Mouse (Mus musculus): Measurements from ENCODE around the gene Slc25a51. TPM values are rescaled to one million over a fixed set of nuclear protein-coding genes. Genes with fewer than 3 reads are reported as not detected.
"Not testable (repeated sequence)": the region's sequence is repeated elsewhere in the genome, so short reads cannot be mapped to it uniquely, and the experiment has no call there.

Slc25a51 gene
- polyA plus RNA-seq, 1 experiment from 2014 or later: 84.5 TPM

DNA sequence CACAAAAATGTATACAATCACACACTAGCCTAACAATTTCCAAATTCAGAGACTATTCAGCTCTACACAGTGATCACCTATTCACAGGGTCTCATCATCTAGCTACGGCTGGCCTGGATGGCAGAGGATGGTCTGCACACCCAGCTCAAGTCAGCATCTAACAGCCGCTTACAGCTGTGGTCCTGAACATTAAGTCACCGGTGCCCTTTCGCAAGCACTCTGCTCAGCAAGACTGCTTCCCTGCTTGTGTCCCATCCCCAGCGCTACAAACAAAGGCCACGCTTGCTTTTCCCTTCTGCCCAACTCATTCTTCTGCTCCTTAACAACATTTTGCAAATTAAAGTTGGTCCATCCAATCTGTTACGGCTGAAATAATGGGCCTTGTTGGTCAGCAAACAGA lies 2.2 kb downstream of the Slc25a51 start:
- peak overlapping the region; percentile 46; the same call in 1 of the 2 replicates for H3K9ac ChIP-seq (replicated peaks; ENCODE audit: low read depth, low read length)
- H3K36me3 ChIP-seq (ENCODE audit: control insufficient read depth, insufficient read depth): peaks cover 12% of the 10 kb centered on the region
- H3K4me1 ChIP-seq (replicated peaks; ENCODE audit: control insufficient read depth, insufficient read depth, low read length): peaks cover 28% of the 10 kb centered on the region
- no peaks in the 10 kb centered on the region for H3K27me3 ChIP-seq (replicated peaks; ENCODE audit: control insufficient read depth, insufficient read depth, low read length)
- peak overlapping the region; percentile 88 for H3K4me2 ChIP-seq (ENCODE audit: low read length)
- 68% methylated on average over 7 of the region's 7 CpGs for WGBS
- H3K9me3 ChIP-seq (ENCODE audit: control insufficient read depth, low read length): no peaks in the 10 kb centered on the region
- peak overlapping the region; percentile 13; the same call in 1 of the 2 replicates for H3K4me3 ChIP-seq (replicated peaks; ENCODE audit: low read length)
- no peak for ATAC-seq
- no peak overlapping the region for H3K27ac ChIP-seq (ENCODE audit: low read length)

DNA sequence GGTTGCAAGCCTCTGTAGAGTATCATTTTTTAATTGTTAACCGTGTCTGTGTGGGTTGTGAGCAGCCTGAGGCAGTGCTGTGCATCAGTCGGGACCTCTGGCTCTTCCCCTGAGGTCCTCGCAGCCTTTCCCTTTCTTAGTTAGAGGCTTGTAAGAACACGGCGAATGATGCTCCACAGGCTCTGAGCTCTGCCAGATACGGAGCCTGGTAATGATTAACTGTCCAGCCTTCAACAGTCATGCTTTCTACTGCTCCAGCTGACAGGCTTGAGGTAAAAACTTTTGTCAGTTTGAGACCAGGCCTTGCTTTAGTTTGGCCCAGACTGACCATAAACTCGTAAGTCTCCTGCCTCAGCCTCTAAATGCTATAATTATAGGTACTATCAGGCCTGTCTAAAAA lies 3.3 kb downstream of the Slc25a51 start:
- ATAC-seq: no peak
- 81% methylated on average over 7 of the region's 7 CpGs for WGBS
- no peak overlapping the region for H3K9ac ChIP-seq (replicated peaks; ENCODE audit: low read depth, low read length)
- peaks cover 28% of the 10 kb centered on the region for H3K4me1 ChIP-seq (replicated peaks; ENCODE audit: control insufficient read depth, insufficient read depth, low read length)
- peaks cover 14% of the 10 kb centered on the region for H3K36me3 ChIP-seq (ENCODE audit: control insufficient read depth, insufficient read depth)
- no peaks in the 10 kb centered on the region for H3K27me3 ChIP-seq (replicated peaks; ENCODE audit: control insufficient read depth, insufficient read depth, low read length)
- no peak overlapping the region for H3K27ac ChIP-seq (ENCODE audit: low read length)
- no peaks in the 10 kb centered on the region for H3K9me3 ChIP-seq (ENCODE audit: control insufficient read depth, low read length)
- no peak overlapping the region for H3K4me2 ChIP-seq (ENCODE audit: low read length)
- no peak overlapping the region for H3K4me3 ChIP-seq (replicated peaks; ENCODE audit: low read length)

DNA sequence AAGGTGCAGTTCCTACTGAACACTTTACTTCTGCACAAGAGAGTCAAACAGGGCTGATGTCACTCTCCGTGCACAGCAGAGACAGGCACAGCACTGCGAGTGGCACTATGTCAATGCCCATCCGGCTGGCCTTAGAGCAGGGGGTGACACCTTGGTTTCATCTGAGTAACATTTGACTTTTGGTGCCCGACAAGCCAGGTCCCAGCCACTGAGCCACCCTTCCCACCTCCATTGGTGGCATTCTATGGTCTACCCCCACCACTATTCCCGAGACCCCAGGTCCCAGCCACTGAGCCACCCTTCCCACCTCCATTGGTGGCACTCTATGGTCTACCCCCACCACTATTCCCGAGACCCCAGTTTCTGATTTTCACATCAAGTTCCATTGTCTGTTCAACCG lies 4.5 kb downstream of the Slc25a51 start:
- peaks cover 25% of the 10 kb centered on the region for H3K36me3 ChIP-seq (ENCODE audit: control insufficient read depth, insufficient read depth)
- 92% methylated on average over 7 of the region's 7 CpGs for WGBS
- H3K4me1 ChIP-seq (replicated peaks; ENCODE audit: control insufficient read depth, insufficient read depth, low read length): peaks cover 26% of the 10 kb centered on the region
- no peaks in the 10 kb centered on the region for H3K27me3 ChIP-seq (replicated peaks; ENCODE audit: control insufficient read depth, insufficient read depth, low read length)
- ATAC-seq: no peak
- H3K4me2 ChIP-seq (ENCODE audit: low read length): no peak overlapping the region
- no peaks in the 10 kb centered on the region for H3K9me3 ChIP-seq (ENCODE audit: control insufficient read depth, low read length)
- H3K4me3 ChIP-seq (replicated peaks; ENCODE audit: low read length): no peak overlapping the region
- H3K9ac ChIP-seq (replicated peaks; ENCODE audit: low read depth, low read length): no peak overlapping the region
- H3K27ac ChIP-seq (ENCODE audit: low read length): no peak overlapping the region

DNA sequence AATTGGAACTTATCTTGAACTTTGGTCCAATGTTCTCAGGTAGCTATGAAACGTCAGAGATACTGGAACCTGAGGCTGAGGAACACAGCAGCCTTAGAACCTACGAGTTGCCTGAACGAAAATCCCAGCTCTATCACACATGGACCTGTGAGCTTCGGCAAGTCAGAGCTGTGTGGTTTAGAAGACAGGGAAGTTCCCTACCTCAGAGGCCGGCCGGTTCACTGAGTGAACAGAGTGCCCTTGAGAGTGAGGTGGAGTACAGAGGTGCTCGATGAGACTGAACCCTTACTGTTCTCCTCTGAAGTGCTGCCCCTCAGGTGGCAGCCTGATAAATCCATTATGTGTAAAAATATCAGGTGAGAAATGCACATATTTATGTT lies 5.1 kb downstream of the Slc25a51 start:
- 96% methylated on average over 7 of the region's 7 CpGs for WGBS
- Histone ChIP-seq H3K9ac (replicated peaks; ENCODE audit: low read depth, low read length) (no peak overlapping the region), H3K4me3 (replicated peaks; ENCODE audit: low read length) (no peak overlapping the region), H3K36me3 (ENCODE audit: control insufficient read depth, insufficient read depth) (peaks cover 28% of the 10 kb centered on the region), H3K4me2 (ENCODE audit: low read length) (no peak overlapping the region), H3K4me1 (replicated peaks; ENCODE audit: control insufficient read depth, insufficient read depth, low read length) (peaks cover 24% of the 10 kb centered on the region), H3K9me3 (ENCODE audit: control insufficient read depth, low read length) (no peaks in the 10 kb centered on the region), H3K27me3 (replicated peaks; ENCODE audit: control insufficient read depth, insufficient read depth, low read length) (no peaks in the 10 kb centered on the region), H3K27ac (ENCODE audit: low read length) (no peak overlapping the region)
- no peak for ATAC-seq

DNA sequence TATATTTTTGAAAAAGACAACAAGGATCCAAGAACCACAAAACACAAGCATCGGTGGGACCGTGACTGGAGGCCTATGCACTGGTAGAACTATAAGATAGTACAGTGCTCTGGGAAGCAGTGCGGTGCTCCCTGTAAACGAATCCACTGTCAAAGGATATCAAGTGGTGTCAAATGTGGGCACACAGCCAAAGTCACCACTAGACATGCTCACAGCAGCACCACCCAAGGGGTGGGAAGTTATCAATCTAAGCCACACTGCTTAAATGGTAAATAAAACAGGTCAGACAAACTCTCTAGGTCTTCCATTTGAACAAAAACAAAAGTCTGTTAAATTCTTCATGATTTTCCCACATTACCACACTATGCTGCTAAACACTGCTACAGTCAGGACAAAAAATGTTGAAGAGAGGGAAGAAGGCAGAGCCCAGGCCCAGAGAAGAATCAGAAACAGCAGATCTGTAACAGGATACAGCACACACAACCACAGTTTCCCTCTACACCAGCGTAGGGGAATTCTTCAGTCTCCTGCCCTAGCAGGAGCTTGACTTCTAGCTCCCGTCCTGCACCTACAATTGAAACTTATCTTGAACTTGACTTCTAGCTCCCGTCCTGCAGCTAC lies 5.6 kb downstream of the Slc25a51 start:
- peaks cover 31% of the 10 kb centered on the region for H3K36me3 ChIP-seq (ENCODE audit: control insufficient read depth, insufficient read depth)
- H3K4me3 ChIP-seq (replicated peaks; ENCODE audit: low read length): no peak overlapping the region
- H3K4me2 ChIP-seq (ENCODE audit: low read length): no peak overlapping the region
- H3K27me3 ChIP-seq (replicated peaks; ENCODE audit: control insufficient read depth, insufficient read depth, low read length): no peaks in the 10 kb centered on the region
- no peak for ATAC-seq
- no peak overlapping the region for H3K9ac ChIP-seq (replicated peaks; ENCODE audit: low read depth, low read length)
- no peak overlapping the region for H3K27ac ChIP-seq (ENCODE audit: low read length)
- H3K9me3 ChIP-seq (ENCODE audit: control insufficient read depth, low read length): no peaks in the 10 kb centered on the region
- H3K4me1 ChIP-seq (replicated peaks; ENCODE audit: control insufficient read depth, insufficient read depth, low read length): peaks cover 24% of the 10 kb centered on the region
- WGBS: 76% methylated on average over 7 of the region's 7 CpGs

DNA sequence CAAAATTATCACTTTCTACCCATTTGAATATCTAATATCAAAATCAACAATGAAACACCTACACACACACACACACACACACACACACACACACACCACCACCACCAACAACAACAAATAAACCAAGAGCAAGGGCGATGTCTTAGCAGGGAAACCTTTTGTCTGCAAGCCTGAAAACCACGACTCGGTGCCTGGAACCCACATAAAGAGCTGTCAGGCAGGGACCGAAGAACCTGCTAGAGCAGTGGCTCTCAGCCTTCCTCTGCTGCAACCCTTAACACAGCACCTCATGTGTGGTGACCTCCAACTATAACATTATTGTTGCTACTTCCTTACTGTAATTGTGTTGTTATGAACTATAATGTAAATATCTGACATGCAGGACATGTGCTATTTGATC lies 6.3 kb downstream of the Slc25a51 start:
- H3K27ac ChIP-seq (ENCODE audit: low read length): no peak overlapping the region
- no peak overlapping the region for H3K4me3 ChIP-seq (replicated peaks; ENCODE audit: low read length)
- H3K4me2 ChIP-seq (ENCODE audit: low read length): no peak overlapping the region
- H3K9me3 ChIP-seq (ENCODE audit: control insufficient read depth, low read length): no peaks in the 10 kb centered on the region
- no peak overlapping the region for H3K9ac ChIP-seq (replicated peaks; ENCODE audit: low read depth, low read length)
- no peaks in the 10 kb centered on the region for H3K27me3 ChIP-seq (replicated peaks; ENCODE audit: control insufficient read depth, insufficient read depth, low read length)
- peaks cover 20% of the 10 kb centered on the region for H3K4me1 ChIP-seq (replicated peaks; ENCODE audit: control insufficient read depth, insufficient read depth, low read length)
- no peak for ATAC-seq
- H3K36me3 ChIP-seq (ENCODE audit: control insufficient read depth, insufficient read depth): peaks cover 32% of the 10 kb centered on the region
- 90% methylated on average over 4 of the region's 4 CpGs for WGBS

DNA sequence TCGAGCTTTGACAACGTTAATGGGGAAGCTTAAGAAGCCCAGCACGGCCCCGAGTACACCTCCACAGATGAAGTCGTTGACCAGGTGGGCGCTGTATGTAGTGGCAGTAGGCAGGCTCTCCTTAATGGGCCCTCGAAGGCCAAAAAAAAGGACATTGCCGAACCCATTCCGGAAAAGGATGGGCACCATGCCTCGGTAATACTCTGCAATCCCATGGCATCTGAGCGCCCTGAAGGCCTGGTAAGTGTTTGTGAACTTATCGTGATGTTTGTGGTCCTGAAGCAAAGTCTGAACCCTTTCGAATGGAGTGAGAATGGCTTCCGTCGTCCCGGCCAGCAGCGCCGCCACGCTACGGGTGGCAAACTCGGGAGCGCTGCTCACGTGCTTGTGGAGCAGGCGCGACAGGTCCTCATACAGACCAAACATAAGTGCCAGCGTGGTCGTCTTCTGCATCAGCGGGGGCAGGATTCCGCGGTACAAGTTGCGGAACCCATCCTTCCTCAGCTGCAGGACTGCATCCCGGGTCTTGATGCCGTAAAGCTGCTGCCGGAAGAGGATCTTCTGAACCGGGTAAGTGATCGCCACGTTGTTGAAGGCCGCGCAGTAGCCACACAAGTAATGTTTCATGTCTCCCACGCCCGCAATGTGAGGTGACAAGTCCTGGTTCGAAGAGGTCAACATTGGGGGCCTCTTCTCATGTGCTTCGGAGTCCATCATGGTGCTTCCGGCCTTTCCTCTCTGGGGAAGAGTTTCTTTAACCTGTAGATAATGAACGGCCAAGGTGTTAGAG lies 8.9 kb downstream of the Slc25a51 start:
- Histone ChIP-seq H3K36me3 (ENCODE audit: control insufficient read depth, insufficient read depth) (peaks cover 37% of the 10 kb centered on the region), H3K27ac (ENCODE audit: low read length) (no peak overlapping the region), H3K9ac (replicated peaks; ENCODE audit: low read depth, low read length) (no peak overlapping the region), H3K27me3 (replicated peaks; ENCODE audit: control insufficient read depth, insufficient read depth, low read length) (no peaks in the 10 kb centered on the region), H3K4me1 (replicated peaks; ENCODE audit: control insufficient read depth, insufficient read depth, low read length) (peaks cover 8% of the 10 kb centered on the region; the same call in 1 of the 2 replicates), H3K4me3 (replicated peaks; ENCODE audit: low read length) (no peak overlapping the region), H3K9me3 (ENCODE audit: control insufficient read depth, low read length) (no peaks in the 10 kb centered on the region), H3K4me2 (ENCODE audit: low read length) (no peak overlapping the region)
- 95% methylated on average over 45 of the region's 45 CpGs for WGBS
- ATAC-seq: no peak

DNA sequence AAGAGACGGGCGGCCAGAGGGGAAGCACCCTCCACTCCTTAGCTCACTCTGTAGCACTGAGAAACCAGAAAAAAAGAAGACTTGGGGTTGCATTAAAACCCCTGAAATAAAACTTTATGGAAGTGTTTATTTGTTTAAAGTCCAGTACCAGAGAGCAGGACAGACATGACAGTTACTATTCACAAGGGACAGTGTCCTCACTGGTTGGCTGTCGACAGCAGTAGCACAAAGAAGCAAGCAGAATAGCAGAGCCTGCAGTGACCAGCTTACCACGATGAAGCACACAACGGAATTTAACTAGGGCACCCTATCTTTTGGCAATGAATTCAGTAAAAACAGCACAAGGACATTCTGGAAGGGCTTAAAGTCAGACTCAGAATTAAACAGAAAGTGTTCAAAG lies 10.3 kb downstream of the Slc25a51 start:
- H3K4me3 ChIP-seq (replicated peaks; ENCODE audit: low read length); H3K4me1 ChIP-seq (replicated peaks; ENCODE audit: control insufficient read depth, insufficient read depth, low read length); H3K4me2 ChIP-seq (ENCODE audit: low read length); H3K27me3 ChIP-seq (replicated peaks; ENCODE audit: control insufficient read depth, insufficient read depth, low read length); ATAC-seq; H3K9me3 ChIP-seq (ENCODE audit: control insufficient read depth, low read length); H3K9ac ChIP-seq (replicated peaks; ENCODE audit: low read depth, low read length); H3K27ac ChIP-seq (ENCODE audit: low read length): not testable (repeated sequence)
- H3K36me3 ChIP-seq (ENCODE audit: control insufficient read depth, insufficient read depth): peaks cover 30% of the 10 kb centered on the region
- WGBS: 90% methylated on average over 5 of the region's 5 CpGs

DNA sequence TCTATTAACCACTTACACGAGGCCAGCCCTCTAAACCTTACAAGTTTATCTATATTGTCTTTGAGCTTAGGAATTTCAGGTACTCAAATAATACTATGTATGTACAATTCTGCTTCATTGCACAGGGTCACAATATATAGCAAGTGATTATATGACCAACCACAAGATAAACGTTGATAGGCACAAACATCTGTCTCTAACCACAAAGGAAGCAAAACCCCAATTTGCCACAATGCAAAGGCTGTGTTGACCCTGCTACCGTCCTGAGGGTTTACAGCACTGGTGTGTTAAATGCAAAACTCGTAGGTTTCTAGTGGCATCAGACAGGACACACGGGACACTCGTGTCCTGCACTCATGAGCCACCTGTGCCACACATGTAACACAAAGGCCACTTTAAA lies 12.4 kb downstream of the Slc25a51 start:
- H3K27me3 ChIP-seq (replicated peaks; ENCODE audit: control insufficient read depth, insufficient read depth, low read length); H3K27ac ChIP-seq (ENCODE audit: low read length); H3K9ac ChIP-seq (replicated peaks; ENCODE audit: low read depth, low read length); H3K4me3 ChIP-seq (replicated peaks; ENCODE audit: low read length); ATAC-seq; H3K4me2 ChIP-seq (ENCODE audit: low read length); H3K4me1 ChIP-seq (replicated peaks; ENCODE audit: control insufficient read depth, insufficient read depth, low read length); H3K9me3 ChIP-seq (ENCODE audit: control insufficient read depth, low read length): not testable (repeated sequence)
- peaks cover 25% of the 10 kb centered on the region for H3K36me3 ChIP-seq (ENCODE audit: control insufficient read depth, insufficient read depth)
- 83% methylated on average over 5 of the region's 6 CpGs for WGBS
